In the genomic region with DNA sequence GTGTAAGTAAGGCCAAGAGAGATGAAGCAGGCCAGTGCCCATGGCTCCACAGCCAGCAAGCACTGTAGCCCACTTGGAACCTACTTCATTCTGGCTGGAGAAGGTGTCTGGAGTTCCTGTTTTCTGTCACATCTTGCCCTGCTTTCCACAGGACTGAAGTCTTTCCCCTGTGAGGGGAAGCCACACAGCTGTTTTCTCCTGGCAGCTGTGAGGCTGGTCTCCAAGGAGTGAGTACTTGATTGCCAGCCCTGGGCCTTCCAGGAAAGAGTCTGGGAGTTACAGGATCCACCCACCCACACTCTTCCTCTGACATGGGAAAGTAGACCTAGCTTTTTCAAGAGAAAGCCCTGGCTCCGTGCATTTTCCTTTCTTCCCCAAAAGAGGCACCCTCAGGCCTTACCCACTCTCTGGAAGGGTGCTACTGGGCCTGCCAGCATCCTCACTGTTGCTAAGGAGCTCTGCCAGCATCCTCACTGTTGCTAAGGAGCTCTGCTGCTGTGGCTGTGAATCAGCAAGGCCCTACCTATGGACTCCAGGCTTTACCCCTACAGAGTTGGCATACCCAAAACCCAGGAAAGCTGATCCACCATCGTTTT, we compare ENCODE assay signal across 17 mouse cellular contexts. TPM values are rescaled to one million over a fixed set of nuclear protein-coding genes. Genes with fewer than 3 reads are reported as not detected.
A peak's percentile ranks its signal among the peaks of the same experiment; 100 is the strongest.
DNase-seq lines count a peak whose midpoint lies in the region; ATAC-seq lines count a peak whose summit lies in the region.
"Had no signal": no experiment of that assay in that cellular context is flagged by ENCODE, and none has a peak within 500 bp of the region (broad histone marks: within the 10 kb centered on the region; RNA-seq: fewer than 3 reads in every experiment).

No protein-coding gene starts in this region.

- H3K4me3 ChIP-seq in forebrain, embryonic 14.5 days (ENCODE audit: low read depth, low read length): no peak overlapping the region
- H3K4me3 ChIP-seq in forebrain, embryonic 10.5 days: no peak overlapping the region
- H3K4me3 ChIP-seq: embryonic facial prominence, embryonic 10.5 days had no signal

- H3K4me1 ChIP-seq in forebrain, embryonic 14.5 days (ENCODE audit: control insufficient read depth, insufficient read depth, low read length): no peaks in the 10 kb centered on the region; the same call in 1 of the 2 replicates
- 0 out of 2 replicates have a peak, but pooled peaks cover 6% of the 10 kb centered on the region for H3K4me1 ChIP-seq in forebrain, embryonic 10.5 days
- H3K4me1 ChIP-seq: embryonic facial prominence, embryonic 10.5 days had no signal

- H3K27ac ChIP-seq in forebrain, embryonic 14.5 days (ENCODE audit: low read depth, low read length): no peak overlapping the region
- no peak overlapping the region for H3K27ac ChIP-seq in forebrain, embryonic 10.5 days
- H3K27ac ChIP-seq: embryonic facial prominence, embryonic 10.5 days; liver, embryonic 14.5 days had no signal

- peak; percentile 52 for DNase-seq in forebrain, embryonic 14.5 days (ENCODE audit: low spot score)
- DNase-seq in forebrain, embryonic 10.5 days (ENCODE audit: extremely low spot score, low spot score): no peak
- peak; percentile 23 for DNase-seq in left cerebral cortex, adult 11 months (ENCODE audit: low spot score)
- DNase-seq in left cerebral cortex, postnatal 4 days: no peak
- DNase-seq in heart, postnatal 36 days: peak; percentile 13 to 17
- DNase-seq in lung, postnatal 36 days: peak; percentile 36
- DNase-seq in cerebellum, adult 9-10 months: no peak
- no peak for DNase-seq in spleen, postnatal 14 days (ENCODE audit: low spot score in 2 of 2)
- DNase-seq: cerebellum, adult 11 months had no signal

- WGBS in forebrain, embryonic 14.5 days: 43% methylated on average over 2 of the region's 2 CpGs
- WGBS in forebrain, embryonic 10.5 days: 59% methylated on average over 2 of the region's 2 CpGs

- H3K9ac ChIP-seq in forebrain, embryonic 14.5 days (ENCODE audit: low read length): no peak overlapping the region
- H3K9ac ChIP-seq: liver, embryonic 14.5 days had no signal

- H3K9me3 ChIP-seq in forebrain, embryonic 14.5 days (replicated peaks; ENCODE audit: control insufficient read depth, low read length): no peaks in the 10 kb centered on the region
- no peaks in the 10 kb centered on the region for H3K9me3 ChIP-seq in forebrain, embryonic 10.5 days
- H3K9me3 ChIP-seq: embryonic facial prominence, embryonic 10.5 days; G1E had no signal

- no peak overlapping the region for H3K4me2 ChIP-seq in forebrain, embryonic 14.5 days (ENCODE audit: low read length)

- intact Hi-C loops in left cerebral cortex, postnatal 4 days (cut with DNase I): no loop called here
- intact Hi-C loops in heart, postnatal 36 days (cut with DNase I): loop anchor here (5.0 kb wide), 1 partner anchor 121 kb away; no protein-coding TSS in a partner anchor

- H3K36me3 ChIP-seq in forebrain, embryonic 14.5 days (ENCODE audit: control insufficient read depth, insufficient read depth, low read length): no peaks in the 10 kb centered on the region
- no peaks in the 10 kb centered on the region for H3K36me3 ChIP-seq in forebrain, embryonic 10.5 days (replicated peaks)
- H3K36me3 ChIP-seq: embryonic facial prominence, embryonic 10.5 days; G1E had no signal

- ATAC-seq in forebrain, embryonic 14.5 days: peak; percentile 49; the same call in 1 of the 2 replicates

- H3K27me3 ChIP-seq in forebrain, embryonic 14.5 days (replicated peaks; ENCODE audit: control insufficient read depth, insufficient read depth, low read length): no peaks in the 10 kb centered on the region
- H3K27me3 ChIP-seq in forebrain, embryonic 10.5 days (ENCODE audit: poor library complexity, severe bottlenecking): peaks cover 26% of the 10 kb centered on the region

RNA-seq across cellular contexts. Expression of gene Hbq1a, which starts 3.1 kb away (rescaled TPM):
- 0.63 and 0.75 TPM in 2 replicates for polyA plus RNA-seq in forebrain, embryonic 14.5 days (2014; fragmentation: Nextera tagmentation; extraction: Ambion mirVana)
- polyA plus RNA-seq in forebrain, embryonic 10.5 days (2016; fragmentation: Nextera tagmentation; extraction: Ambion mirVana): not detected in 2 replicates
- total RNA-seq in left cerebral cortex, postnatal 4 days (2021): 1 to 10 TPM; 1.9 to 3.1 TPM
- under 1 TPM; 0.75 to 0.76 TPM for total RNA-seq in heart, postnatal 36 days (2021)
- total RNA-seq: G1E; gastrocnemius, adult 18-20 months; hematopoietic stem cell, adult 5-6 weeks; monocyte, adult 5-6 weeks had no signal
- polyA plus RNA-seq: embryonic facial prominence, embryonic 10.5 days; G1E; large intestine, adult 2 months; urinary bladder, adult 2 months had no signal

RNA-seq across cellular contexts. Expression of gene Hba-a2, which starts 6.6 kb away (rescaled TPM):
- polyA plus RNA-seq in forebrain, embryonic 14.5 days (2014; fragmentation: Nextera tagmentation; extraction: Ambion mirVana): 5,936 and 7,230 TPM in 2 replicates
- polyA plus RNA-seq in forebrain, embryonic 10.5 days (2016; fragmentation: Nextera tagmentation; extraction: Ambion mirVana): 3,944 and 5,635 TPM in 2 replicates
- 100 to 1,000 TPM in 1 of 2 experiments, 10 to 100 TPM in 1; 33.9 to 114 TPM for total RNA-seq in left cerebral cortex, postnatal 4 days (2021)
- 1,000 to 10,000 TPM; 7,375 to 9,600 TPM for total RNA-seq in heart, postnatal 36 days (2021)

RNA-seq across cellular contexts. Expression of gene Hbq1b, which starts 16.2 kb away (rescaled TPM):
- 1.1 and 1.6 TPM in 2 replicates for polyA plus RNA-seq in forebrain, embryonic 14.5 days (2014; fragmentation: Nextera tagmentation; extraction: Ambion mirVana)
- 6.1 and 10.1 TPM in 2 replicates for polyA plus RNA-seq in forebrain, embryonic 10.5 days (2016; fragmentation: Nextera tagmentation; extraction: Ambion mirVana)
- 1 to 10 TPM; 3.4 to 5.2 TPM for total RNA-seq in left cerebral cortex, postnatal 4 days (2021)
- total RNA-seq in heart, postnatal 36 days (2021): 1 to 10 TPM in 1 of 2 experiments, not detected in 1; 1.4 TPM
- total RNA-seq: gastrocnemius, adult 18-20 months; hematopoietic stem cell, adult 5-6 weeks; monocyte, adult 5-6 weeks had no signal
- polyA plus RNA-seq: large intestine, adult 2 months; urinary bladder, adult 2 months had no signal

RNA-seq across cellular contexts. Expression of gene Hba-a1, which starts 19.6 kb away (rescaled TPM):
- 2,348 and 2,639 TPM in 2 replicates for polyA plus RNA-seq in forebrain, embryonic 14.5 days (2014; fragmentation: Nextera tagmentation; extraction: Ambion mirVana)
- polyA plus RNA-seq in forebrain, embryonic 10.5 days (2016; fragmentation: Nextera tagmentation; extraction: Ambion mirVana): 2,180 and 3,072 TPM in 2 replicates
- 100 to 1,000 TPM in 1 of 2 experiments, 10 to 100 TPM in 1; 42.1 to 158 TPM for total RNA-seq in left cerebral cortex, postnatal 4 days (2021)
- total RNA-seq in heart, postnatal 36 days (2021): over 10,000 TPM in 1 of 2 experiments, 1,000 to 10,000 TPM in 1; 7,538 to 10,107 TPM

RNA-seq across cellular contexts. Expression of gene Hba-x, which starts 26.7 kb away (rescaled TPM):
- 33.0 and 82.9 TPM in 2 replicates for polyA plus RNA-seq in forebrain, embryonic 14.5 days (2014; fragmentation: Nextera tagmentation; extraction: Ambion mirVana)
- polyA plus RNA-seq in forebrain, embryonic 10.5 days (2016; fragmentation: Nextera tagmentation; extraction: Ambion mirVana): 3,082 and 4,268 TPM in 2 replicates
- total RNA-seq in left cerebral cortex, postnatal 4 days (2021): not detected
- not detected for total RNA-seq in heart, postnatal 36 days (2021)
- total RNA-seq: G1E; gastrocnemius, adult 18-20 months; hematopoietic stem cell, adult 5-6 weeks; monocyte, adult 5-6 weeks had no signal
- polyA plus RNA-seq: large intestine, adult 2 months had no signal

Comparison
In these comparisons a context has a peak if more than half of its experiments do, and no peak if none do; other contexts are left out.
1. DNase-seq: peak in forebrain, embryonic 14.5 days (single experiment), left cerebral cortex, adult 11 months (single experiment), heart, postnatal 36 days (2 of 2) and lung, postnatal 36 days (single experiment); none in forebrain, embryonic 10.5 days (single experiment), left cerebral cortex, postnatal 4 days (single experiment), cerebellum, adult 9-10 months (single experiment) and spleen, postnatal 14 days (0 of 2).
2. RNA of gene Hba-a2, which starts 6.6 kb away (total RNA-seq): 7,375 to 9,600 TPM in heart, postnatal 36 days; 33.9 to 114 TPM in left cerebral cortex, postnatal 4 days; every median in the first group is over 10 times any median in the second.